22 mouse cellular contexts compared by ENCODE assay signal in genomic region chr2:39299290-39299689, GRCm38 (mm10).
A peak's percentile ranks its signal among the peaks of the same experiment; 100 is the strongest.
DNase-seq lines count a peak whose midpoint lies in the region; ATAC-seq and TF ChIP-seq lines count a peak whose summit lies in the region.
"Had no signal": no experiment of that assay in that cellular context is flagged by ENCODE, and none has a peak within 500 bp of the region (broad histone marks: within the 10 kb centered on the region; RNA-seq: fewer than 3 reads in every experiment).

No protein-coding gene starts in this region.

- no peak overlapping the region for H3K4me3 ChIP-seq in forebrain, postnatal 0 days (ENCODE audit: low read depth, low read length)
- H3K4me3 ChIP-seq in forebrain, embryonic 15.5 days, result no peak overlapping the region
- H3K4me3 ChIP-seq in midbrain, embryonic 11.5 days (ENCODE audit: low read depth, low read length), result no peak overlapping the region
- no peak overlapping the region for H3K4me3 ChIP-seq in midbrain, embryonic 10.5 days
- H3K4me3 ChIP-seq: embryonic facial prominence, embryonic 15.5 days; erythroblast, embryonic 14.5 days; heart, embryonic 13.5 days; hindbrain, embryonic 15.5 days had no signal

- no peaks in the 10 kb centered on the region for H3K4me1 ChIP-seq in forebrain, postnatal 0 days (ENCODE audit: insufficient read depth)
- H3K4me1 ChIP-seq in forebrain, embryonic 15.5 days, result no peaks in the 10 kb centered on the region
- H3K4me1 ChIP-seq in midbrain, embryonic 11.5 days (ENCODE audit: control insufficient read depth, insufficient read depth, low read length), result no peaks in the 10 kb centered on the region
- H3K4me1 ChIP-seq in midbrain, embryonic 10.5 days, result no peaks in the 10 kb centered on the region
- H3K4me1 ChIP-seq: embryonic facial prominence, embryonic 15.5 days; heart, embryonic 13.5 days; hindbrain, embryonic 15.5 days had no signal

- no peak overlapping the region for H3K9ac ChIP-seq in forebrain, postnatal 0 days
- no peak overlapping the region for H3K9ac ChIP-seq in forebrain, embryonic 15.5 days (replicated peaks)
- H3K9ac ChIP-seq in midbrain, embryonic 11.5 days (ENCODE audit: low read length), result no peak overlapping the region
- H3K9ac ChIP-seq: embryonic facial prominence, embryonic 15.5 days; heart, embryonic 13.5 days; hindbrain, embryonic 15.5 days had no signal

- peak; percentile 1 for DNase-seq in forebrain, postnatal 0 days
- peak; percentile 10 for DNase-seq in layer of hippocampus, adult 9-11 months
- DNase-seq in layer of hippocampus, postnatal 25 days (ENCODE audit: extremely low spot score in 1 of 2, low spot score in 1 of 2), result no peak
- peak; percentile 4 for DNase-seq in midbrain, embryonic 11.5 days (ENCODE audit: low spot score, missing footprints)
- no peak for DNase-seq in midbrain, embryonic 10.5 days (ENCODE audit: low spot score)
- DNase-seq in thymus, postnatal 0 days (ENCODE audit: low spot score), result no peak
- DNase-seq in kidney, postnatal 36 days, result no peak
- DNase-seq: adrenal gland, adult 2 months; adrenal gland, postnatal 25 days; cerebellum, adult 2 months; cerebellum, postnatal 10 days; embryo, embryonic 11 days; gastrocnemius, postnatal 36 days; heart, adult 11 months; heart, postnatal 36 days had no signal

- H3K27ac ChIP-seq in forebrain, postnatal 0 days (ENCODE audit: low read depth, low read length), result no peak overlapping the region
- no peak overlapping the region for H3K27ac ChIP-seq in forebrain, embryonic 15.5 days (replicated peaks)
- no peak overlapping the region for H3K27ac ChIP-seq in midbrain, embryonic 11.5 days (ENCODE audit: low read depth, low read length)
- H3K27ac ChIP-seq in midbrain, embryonic 10.5 days (replicated peaks), result no peak overlapping the region
- H3K27ac ChIP-seq: embryonic facial prominence, embryonic 15.5 days; heart, embryonic 13.5 days; hindbrain, embryonic 15.5 days had no signal

- no peaks in the 10 kb centered on the region for H3K9me3 ChIP-seq in forebrain, postnatal 0 days (ENCODE audit: low read length)
- no peaks in the 10 kb centered on the region for H3K9me3 ChIP-seq in forebrain, embryonic 15.5 days
- no peaks in the 10 kb centered on the region for H3K9me3 ChIP-seq in midbrain, embryonic 11.5 days (ENCODE audit: control insufficient read depth, low read length)
- H3K9me3 ChIP-seq in midbrain, embryonic 10.5 days (replicated peaks), result no peaks in the 10 kb centered on the region
- H3K9me3 ChIP-seq: embryonic facial prominence, embryonic 15.5 days; heart, embryonic 13.5 days; hindbrain, embryonic 15.5 days had no signal

- H3K4me2 ChIP-seq in forebrain, postnatal 0 days (ENCODE audit: low read depth), result no peak overlapping the region
- no peak overlapping the region for H3K4me2 ChIP-seq in forebrain, embryonic 15.5 days (replicated peaks)
- no peak overlapping the region for H3K4me2 ChIP-seq in midbrain, embryonic 11.5 days
- H3K4me2 ChIP-seq: embryonic facial prominence, embryonic 15.5 days; heart, embryonic 13.5 days; hindbrain, embryonic 15.5 days had no signal

- WGBS in forebrain, postnatal 0 days, result 75% methylated on average over 1 of the region's 1 CpGs
- WGBS in forebrain, embryonic 15.5 days, result 87% methylated on average over 1 of the region's 1 CpGs
- WGBS in midbrain, embryonic 11.5 days, result 70% methylated on average over 1 of the region's 1 CpGs
- 69% methylated on average over 1 of the region's 1 CpGs for WGBS in midbrain, embryonic 10.5 days

- ATAC-seq in forebrain, postnatal 0 days, result no peak
- ATAC-seq in forebrain, embryonic 15.5 days (replicated peaks), result no peak
- no peak for ATAC-seq in midbrain, embryonic 11.5 days (ENCODE audit: low FRiP score)
- ATAC-seq: forebrain, embryonic 16.5 days; Patski had no signal

- TF ChIP-seq CTCF in forebrain, postnatal 0 days (IDR thresholded peaks at IDR 0.05; ENCODE audit: low read depth), result no peak

- no peaks in the 10 kb centered on the region for H3K27me3 ChIP-seq in forebrain, postnatal 0 days (ENCODE audit: insufficient read depth, low read length)
- no peaks in the 10 kb centered on the region for H3K27me3 ChIP-seq in forebrain, embryonic 15.5 days
- H3K27me3 ChIP-seq in midbrain, embryonic 11.5 days (ENCODE audit: control insufficient read depth, insufficient read depth, low read length), result no peaks in the 10 kb centered on the region
- H3K27me3 ChIP-seq in midbrain, embryonic 10.5 days (ENCODE audit: low read depth, poor library complexity, severe bottlenecking), result no peaks in the 10 kb centered on the region
- H3K27me3 ChIP-seq: embryonic facial prominence, embryonic 15.5 days; heart, embryonic 13.5 days; hindbrain, embryonic 15.5 days; Patski had no signal

- no peaks in the 10 kb centered on the region for H3K36me3 ChIP-seq in forebrain, postnatal 0 days (ENCODE audit: insufficient read depth)
- no peaks in the 10 kb centered on the region for H3K36me3 ChIP-seq in forebrain, embryonic 15.5 days
- no peaks in the 10 kb centered on the region for H3K36me3 ChIP-seq in midbrain, embryonic 11.5 days (ENCODE audit: control insufficient read depth, insufficient read depth, low read length)
- H3K36me3 ChIP-seq in midbrain, embryonic 10.5 days, result no peaks in the 10 kb centered on the region
- H3K36me3 ChIP-seq: embryonic facial prominence, embryonic 15.5 days; heart, embryonic 13.5 days; hindbrain, embryonic 15.5 days had no signal

Comparison
In these comparisons a context has a peak if more than half of its experiments do, and no peak if none do; other contexts are left out.
1. DNase-seq: peak in forebrain, postnatal 0 days (single experiment), layer of hippocampus, adult 9-11 months (single experiment) and midbrain, embryonic 11.5 days (single experiment); none in layer of hippocampus, postnatal 25 days (0 of 2), midbrain, embryonic 10.5 days (single experiment), thymus, postnatal 0 days (single experiment) and kidney, postnatal 36 days (0 of 2).